Mouse (Mus musculus) CH12.LX (cell line): ENCODE results near the gene Zfyve26.

Experiments used
- CTCF ChIP-seq, 2 experiments: IDR thresholded peaks in 1 of 2; conservative IDR thresholded peaks in 1 of 2; 2 replicates each; pipeline ENCODE4 v1.5.1; 2011 to 2012; ENCODE audit warnings: low read depth in 2 of 2, low read length in 2 of 2, improper control_type of control experiment in 1 of 2, inconsistent platforms in 1 of 2, mild to moderate bottlenecking in 1 of 2, moderate library complexity in 1 of 2
- RCOR1 ChIP-seq: conservative IDR thresholded peaks from 2 replicates; pipeline ENCODE4 v1.6.1; 2012; ENCODE audit warnings: low read depth, mild to moderate bottlenecking, inconsistent platforms, low read length, improper control_type of control experiment
- ZKSCAN1 ChIP-seq: IDR thresholded peaks from 2 replicates; pipeline ENCODE4 v1.6.1; 2012; ENCODE audit warnings: low read depth, inconsistent platforms, low read length, improper control_type of control experiment, borderline replicate concordance

DNA sequence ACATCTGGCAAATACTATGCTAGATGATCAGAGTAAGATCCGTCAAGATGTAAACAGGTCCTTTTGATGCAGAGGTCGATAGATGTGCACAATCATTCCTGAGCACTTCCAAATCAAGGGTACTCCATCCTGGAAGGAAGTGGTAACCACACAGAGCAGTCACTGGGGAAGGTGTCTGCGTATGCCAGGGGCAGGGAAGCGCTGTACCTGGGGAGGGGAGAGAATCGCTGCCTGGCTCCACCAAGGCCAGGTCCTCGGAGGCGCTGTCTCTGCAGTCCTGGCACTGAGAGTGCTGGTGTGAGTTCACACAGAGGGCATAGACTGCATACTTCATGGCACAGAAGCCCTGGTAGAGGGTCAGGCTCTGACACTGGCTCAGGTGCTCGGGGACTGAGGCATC lies 13.5 kb downstream of the Zfyve26 start:
- TF ChIP-seq RCOR1 (no peak), ZKSCAN1 (no peak), CTCF (conservative IDR thresholded peaks at IDR 0.05 in 1 of 2, IDR thresholded peaks at IDR 0.05 in 1 of 2; ENCODE audit: low read depth in 2 of 2, low read length in 2 of 2) (no peak)
